8 mouse cellular contexts compared by ENCODE assay signal in genomic region chr7:46100563-46100962, GRCm38 (mm10). TPM values are rescaled to one million over a fixed set of nuclear protein-coding genes. Genes with fewer than 3 reads are reported as not detected.
DNase-seq lines count a peak whose midpoint lies in the region; ATAC-seq and TF ChIP-seq lines count a peak whose summit lies in the region.

Kcnj11 (minus strand) TSS chr7:46100764.

- peaks cover 13% of the 10 kb centered on the region for H3K27me3 ChIP-seq in Patski
- no peaks in the 10 kb centered on the region; the same call in 1 of the 2 replicates for H3K27me3 ChIP-seq in hindbrain, embryonic 11.5 days (ENCODE audit: control insufficient read depth, insufficient read depth, low read length)

- H3K4me3 ChIP-seq in hindbrain, embryonic 11.5 days (ENCODE audit: low read depth, low read length): peak within 1 kb of the TSS; percentile 53

- DNase-seq in Patski (ENCODE audit: low read depth, low spot score): no peak
- DNase-seq in cerebellum, adult 9-11 months: peak; percentile 88
- peak; percentile 57 to 78 for DNase-seq in frontal cortex, postnatal 10 days (ENCODE audit: low spot score in 2 of 2)
- DNase-seq in hindbrain, embryonic 11.5 days (ENCODE audit: low spot score): peak; percentile 97
- DNase-seq in layer of hippocampus, postnatal 36 days: peak; percentile 76 to 77
- peak; percentile 74 for DNase-seq in lung, postnatal 36 days
- peak; percentile 76 to 79 for DNase-seq in right cerebral cortex, adult 2 months (ENCODE audit: low spot score in 2 of 2)
- DNase-seq in urinary bladder, postnatal 25 days (ENCODE audit: low spot score): peak; percentile 71

- CTCF ChIA-PET in Patski (lab: Charles Lee): no interaction called here

- H3K4me2 ChIP-seq in hindbrain, embryonic 11.5 days (replicated peaks; ENCODE audit: low read depth, low read length): peak within 1 kb of the TSS; percentile 89

- ATAC-seq in Patski: peak; percentile 36
- peak; percentile 84 for ATAC-seq in hindbrain, embryonic 11.5 days (ENCODE audit: low FRiP score)

- in situ Hi-C loops in Patski (cut with MboI; ENCODE audit: low pct_unique_long_range_greater_than_20kb): loop anchor here (5.0 kb wide), 2 partner anchors 77 to 102 kb away; no protein-coding TSS in a partner anchor

- no peak for TF ChIP-seq CTCF in Patski (IDR thresholded peaks at IDR 0.05)

- H3K4me1 ChIP-seq in hindbrain, embryonic 11.5 days (replicated peaks; ENCODE audit: control insufficient read depth, insufficient read depth, low read length): no peaks in the 10 kb centered on the region

- no peak within 1 kb of the TSS for H3K27ac ChIP-seq in hindbrain, embryonic 11.5 days (ENCODE audit: low read depth, low read length)

- no peaks in the 10 kb centered on the region for H3K9me3 ChIP-seq in hindbrain, embryonic 11.5 days (ENCODE audit: control insufficient read depth, low read length)

- no peaks in the 10 kb centered on the region for H3K36me3 ChIP-seq in hindbrain, embryonic 11.5 days (ENCODE audit: control insufficient read depth, insufficient read depth, low read length)

- 1% methylated on average over 17 of the region's 34 CpGs for WGBS in hindbrain, embryonic 11.5 days

- POLR2A ChIA-PET in Patski (lab: Charles Lee): no interaction called here

- peak within 1 kb of the TSS; percentile 71 for H3K9ac ChIP-seq in hindbrain, embryonic 11.5 days (ENCODE audit: low read depth, low read length)

RNA-seq across cellular contexts. Expression of gene Kcnj11, which starts in this region (rescaled TPM):
- 0.06 TPM for polyA plus RNA-seq in Patski (2021)
- 0.25 and 0.49 TPM in 2 replicates for polyA plus RNA-seq in hindbrain, embryonic 11.5 days (2014; fragmentation: Nextera tagmentation; extraction: Ambion mirVana)
- 10 to 100 TPM; 35.3 to 36.9 TPM for total RNA-seq in layer of hippocampus, postnatal 36 days (2021)

Comparison
In these comparisons a context has a peak if more than half of its experiments do, and no peak if none do; other contexts are left out.
1. Peak in ATAC-seq in Patski; RNA of the gene not detected or under 1 TPM.
2. Peak in DNase-seq, ATAC-seq, H3K4me3 ChIP-seq, H3K9ac ChIP-seq and H3K4me2 ChIP-seq in hindbrain, embryonic 11.5 days; RNA of the gene not detected or under 1 TPM.